Mouse (Mus musculus) midbrain, embryonic 16.5 days (tissue): ENCODE measurements around the gene Herc6. TPM values are rescaled to one million over a fixed set of nuclear protein-coding genes. Genes with fewer than 3 reads are reported as not detected.
"Not testable (repeated sequence)": the region's sequence is repeated elsewhere in the genome, so short reads cannot be mapped to it uniquely, and the experiment has no call there.

Source experiments
- ATAC-seq: fragments of 200-750 bp; cut with Nextera tagmentation; 2 replicates; pipeline ENCODE4 v1.8.0; 2017; ENCODE audit warnings: moderate TSS enrichment
- H3K27ac ChIP-seq: fragments of 300-500 bp; sonication (generic); 2 replicates; pipeline ENCODE4 v1.5.1; 2014; ENCODE audit warnings: mild to moderate bottlenecking, low read length, mixed read lengths
- H3K27me3 ChIP-seq: fragments of 300-500 bp; sonication (generic); 2 replicates; pipeline ENCODE4 v1.6.1; 2014; ENCODE audit warnings: low read depth, low read length, mixed read lengths; ENCODE audit not compliant: control insufficient read depth, insufficient read depth
- H3K36me3 ChIP-seq: fragments of 300-500 bp; sonication (generic); 2 replicates; pipeline ENCODE4 v1.6.1; 2014; ENCODE audit warnings: mild to moderate bottlenecking, low read length, moderate library complexity, mixed read lengths; ENCODE audit not compliant: control insufficient read depth, insufficient read depth
- H3K4me1 ChIP-seq: fragments of 300-500 bp; sonication (generic); 2 replicates; pipeline ENCODE4 v1.6.1; 2014; ENCODE audit warnings: mild to moderate bottlenecking, low read length, mixed read lengths; ENCODE audit not compliant: control insufficient read depth, insufficient read depth
- H3K4me2 ChIP-seq: fragments of 300-500 bp; sonication (generic); 2 replicates; pipeline ENCODE4 v1.6.1; 2014; ENCODE audit warnings: mild to moderate bottlenecking, low read length, mixed read lengths
- H3K4me3 ChIP-seq: fragments of 300-500 bp; sonication (generic); 2 replicates; pipeline ENCODE4 v1.5.1; 2014; ENCODE audit warnings: low read depth, mild to moderate bottlenecking, low read length, moderate library complexity, mixed read lengths
- H3K9ac ChIP-seq: fragments of 300-500 bp; sonication (generic); 2 replicates; pipeline ENCODE4 v1.6.1; 2014; ENCODE audit warnings: low read depth, low read length, mixed read lengths
- H3K9me3 ChIP-seq: fragments of 300-500 bp; sonication (generic); replicated peaks from 2 replicates; pipeline ENCODE4 v1.6.1; 2014; ENCODE audit warnings: mild to moderate bottlenecking, low read length, mixed read lengths; ENCODE audit not compliant: control insufficient read depth, poor library complexity, severe bottlenecking
- WGBS: fragments of 180-500 bp; shearing (Covaris S2); extraction: QIAGEN DNeasy Blood & Tissue Kit; methylation state at CpG from one replicate; pipeline ENCODE4 v1.1.7; 2014; 5-methylcytosine and 5-hydroxymethylcytosine counted together
- polyA plus RNA-seq: library from polyadenylated mRNA; unstranded; fragments of >200 nt; fragmentation: Nextera tagmentation; extraction: Ambion mirVana; gene quantifications from 2 replicates; pipeline ENCODE4 v1.2.1, GENCODE M21; 2015

Gene Herc6
- polyA plus RNA-seq, 1 experiment from 2014 or later: 0.83 TPM

- WGBS: 25% methylated on average over 14 of the region's 14 CpGs
- Histone ChIP-seq H3K4me3 (peak overlapping the region; percentile 58), H3K4me2 (peak overlapping the region; percentile 62), H3K9me3 (no peaks in the 10 kb centered on the region), H3K27ac (peak overlapping the region; percentile 52; the same call in 1 of the 2 replicates), H3K4me1 (peaks cover 11% of the 10 kb centered on the region), H3K27me3 (no peaks in the 10 kb centered on the region), H3K9ac (peak overlapping the region; percentile 53), H3K36me3 (no peaks in the 10 kb centered on the region)
- ATAC-seq: peak; percentile 53
Observed at GRCm38 (mm10) chr6:57535971-57536669, 44.7 kb upstream of the Herc6 start.

GRCm38 (mm10) chr6:57537887-57538286 is 42.9 kb upstream of the Herc6 start:
- peaks cover 11% of the 10 kb centered on the region for H3K4me1 ChIP-seq
- no peak overlapping the region for H3K4me3 ChIP-seq
- H3K9ac ChIP-seq: no peak overlapping the region
- H3K27me3 ChIP-seq: no peaks in the 10 kb centered on the region
- 93% methylated on average over 5 of the region's 5 CpGs for WGBS
- no peak overlapping the region for H3K27ac ChIP-seq
- no peaks in the 10 kb centered on the region for H3K36me3 ChIP-seq
- ATAC-seq: no peak
- no peak overlapping the region for H3K4me2 ChIP-seq
- no peaks in the 10 kb centered on the region for H3K9me3 ChIP-seq

GRCm38 (mm10) chr6:57540950-57541498 is 39.8 kb upstream of the Herc6 start:
- no peak for ATAC-seq
- Histone ChIP-seq H3K4me3 (no peak overlapping the region), H3K36me3 (no peaks in the 10 kb centered on the region), H3K27me3 (no peaks in the 10 kb centered on the region), H3K9me3 (no peaks in the 10 kb centered on the region), H3K4me2 (no peak overlapping the region), H3K27ac (no peak overlapping the region), H3K9ac (no peak overlapping the region), H3K4me1 (no peaks in the 10 kb centered on the region)
- WGBS: 85% methylated on average over 5 of the region's 5 CpGs

- Histone ChIP-seq H3K36me3 (no peaks in the 10 kb centered on the region), H3K4me1 (no peaks in the 10 kb centered on the region), H3K4me2 (no peak overlapping the region), H3K9me3 (no peaks in the 10 kb centered on the region), H3K9ac (no peak overlapping the region), H3K4me3 (no peak overlapping the region), H3K27ac (no peak overlapping the region), H3K27me3 (no peaks in the 10 kb centered on the region)
- 83% methylated on average over 1 of the region's 1 CpGs for WGBS
- ATAC-seq: no peak
Observed at GRCm38 (mm10) chr6:57541737-57542335, 39.0 kb upstream of the Herc6 start.

GRCm38 (mm10) chr6:57543591-57543990 is 37.2 kb upstream of the Herc6 start:
- not testable (repeated sequence) for H3K4me2 ChIP-seq, H3K27ac ChIP-seq, ATAC-seq, H3K9me3 ChIP-seq, H3K4me1 ChIP-seq, H3K27me3 ChIP-seq, H3K36me3 ChIP-seq, H3K4me3 ChIP-seq, H3K9ac ChIP-seq

- Histone ChIP-seq H3K9me3 (no peaks in the 10 kb centered on the region), H3K27ac (no peak overlapping the region), H3K4me2 (no peak overlapping the region), H3K36me3 (no peaks in the 10 kb centered on the region), H3K9ac (no peak overlapping the region), H3K27me3 (no peaks in the 10 kb centered on the region), H3K4me3 (no peak overlapping the region), H3K4me1 (no peaks in the 10 kb centered on the region)
- WGBS: 57% methylated on average over 2 of the region's 2 CpGs
- no peak for ATAC-seq
Observed at GRCm38 (mm10) chr6:57544866-57545265, 35.9 kb upstream of the Herc6 start.

GRCm38 (mm10) chr6:57551211-57551796 is 29.5 kb upstream of the Herc6 start:
- Histone ChIP-seq H3K9ac (no peak overlapping the region), H3K4me3 (no peak overlapping the region), H3K4me2 (no peak overlapping the region), H3K36me3 (no peaks in the 10 kb centered on the region), H3K27me3 (no peaks in the 10 kb centered on the region), H3K27ac (no peak overlapping the region), H3K9me3 (no peaks in the 10 kb centered on the region), H3K4me1 (no peaks in the 10 kb centered on the region)
- no peak for ATAC-seq
- WGBS: 84% methylated on average over 3 of the region's 3 CpGs

GRCm38 (mm10) chr6:57557796-57558317 is 22.9 kb upstream of the Herc6 start:
- H3K4me1 ChIP-seq: no peaks in the 10 kb centered on the region
- no peak overlapping the region for H3K27ac ChIP-seq
- no peak overlapping the region for H3K9ac ChIP-seq
- H3K9me3 ChIP-seq: 0 out of 2 replicates have a peak, but pooled peaks cover 2% of the 10 kb centered on the region
- no peak for ATAC-seq
- no peak overlapping the region for H3K4me3 ChIP-seq
- 55% methylated on average over 4 of the region's 4 CpGs for WGBS
- no peaks in the 10 kb centered on the region for H3K27me3 ChIP-seq
- no peak overlapping the region for H3K4me2 ChIP-seq
- H3K36me3 ChIP-seq: no peaks in the 10 kb centered on the region

GRCm38 (mm10) chr6:57563454-57563853 is 17.3 kb upstream of the Herc6 start:
- Histone ChIP-seq H3K4me2 (no peak overlapping the region), H3K9me3 (0 out of 2 replicates have a peak, but pooled peaks cover 2% of the 10 kb centered on the region), H3K4me3 (no peak overlapping the region), H3K9ac (no peak overlapping the region), H3K27me3 (no peaks in the 10 kb centered on the region), H3K27ac (no peak overlapping the region), H3K4me1 (no peaks in the 10 kb centered on the region), H3K36me3 (no peaks in the 10 kb centered on the region)
- WGBS: 94% methylated on average over 1 of the region's 1 CpGs
- no peak for ATAC-seq
